Mouse (Mus musculus) adrenal gland, postnatal 4 days (tissue): Measurements from ENCODE around the gene Cggbp1. TPM values are rescaled to one million over a fixed set of nuclear protein-coding genes. Genes with fewer than 3 reads are reported as not detected.

Experiments
- DNase-seq, 2 experiments: peaks; one replicate each; pipeline ENCODE4 v3.0.0; 2021 to 2022; ENCODE audit warnings: low spot score in 2 of 2, mixed read lengths in 2 of 2
- total RNA-seq, 2 experiments: library from RNA; stranded (reverse); gene quantifications; 2 replicates each; pipeline ENCODE4 v1.2.3; 2021

Cggbp1 gene
- total RNA-seq, 2 experiments from 2014 or later, result 132 TPM

- DNase-seq, result no peak
Measured at GRCm38 (mm10) chr16:64872841-64873240, 21.0 kb downstream of the Cggbp1 start.

GRCm38 (mm10) chr16:64873416-64874305 is 21.9 kb downstream of the Cggbp1 start:
- DNase-seq, result peak; percentile 10 to 50

GRCm38 (mm10) chr16:64875384-64875783 is 23.6 kb downstream of the Cggbp1 start:
- DNase-seq, result no peak

DNA sequence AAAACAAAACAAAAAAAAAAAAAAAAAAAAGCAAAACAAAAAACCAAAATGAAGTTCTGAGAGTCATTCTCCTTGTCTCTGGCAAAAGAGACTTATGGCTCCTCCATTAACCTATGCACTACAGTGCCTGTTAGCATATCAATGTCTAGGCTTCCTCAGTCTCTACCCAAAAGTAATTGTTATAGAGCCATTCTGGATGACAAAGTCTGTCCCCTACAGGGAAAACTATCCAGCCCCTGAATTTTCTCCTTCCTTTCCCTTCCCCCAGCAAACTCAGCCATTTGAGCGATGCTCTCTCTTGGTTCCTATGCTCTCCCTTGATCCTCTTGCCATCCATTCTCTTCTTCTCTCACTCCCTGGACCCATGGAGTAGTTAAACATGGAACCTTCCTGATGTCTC is 24.0 kb downstream of the Cggbp1 start:
- DNase-seq, result no peak

DNA sequence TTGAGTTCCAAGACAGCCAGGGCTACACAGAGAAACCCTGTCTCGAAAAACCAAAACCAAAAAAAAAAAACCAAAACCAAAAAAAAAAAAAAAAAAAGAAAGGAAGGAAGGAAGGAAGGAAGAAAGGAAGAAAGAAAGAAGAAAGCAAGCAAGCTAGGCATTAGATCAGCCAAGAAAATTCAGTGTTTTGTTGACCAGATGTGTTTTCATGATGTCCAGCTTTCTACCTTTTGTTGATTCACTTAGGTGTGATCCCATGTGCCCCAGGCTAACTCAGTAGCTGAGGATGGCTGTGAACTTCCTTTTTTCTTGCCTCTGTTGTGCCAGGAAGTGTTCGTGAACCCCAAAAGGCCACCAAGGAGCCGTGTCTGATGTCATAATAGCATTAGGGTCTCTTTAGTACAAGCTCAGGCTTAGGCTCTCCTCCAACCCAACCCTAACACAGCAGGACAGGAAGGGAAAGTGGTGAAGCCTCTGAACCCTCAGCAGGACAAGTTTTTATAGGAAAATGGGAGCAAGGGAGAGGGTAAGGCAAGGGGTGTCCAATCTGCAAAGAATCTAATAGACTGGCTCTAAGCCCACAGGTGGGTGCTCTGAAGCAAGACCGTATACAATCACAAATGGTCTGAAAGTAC is 25.0 kb downstream of the Cggbp1 start:
- no peak for DNase-seq

- DNase-seq, result no peak
Measured at GRCm38 (mm10) chr16:64877314-64877713, 25.5 kb downstream of the Cggbp1 start.

DNA sequence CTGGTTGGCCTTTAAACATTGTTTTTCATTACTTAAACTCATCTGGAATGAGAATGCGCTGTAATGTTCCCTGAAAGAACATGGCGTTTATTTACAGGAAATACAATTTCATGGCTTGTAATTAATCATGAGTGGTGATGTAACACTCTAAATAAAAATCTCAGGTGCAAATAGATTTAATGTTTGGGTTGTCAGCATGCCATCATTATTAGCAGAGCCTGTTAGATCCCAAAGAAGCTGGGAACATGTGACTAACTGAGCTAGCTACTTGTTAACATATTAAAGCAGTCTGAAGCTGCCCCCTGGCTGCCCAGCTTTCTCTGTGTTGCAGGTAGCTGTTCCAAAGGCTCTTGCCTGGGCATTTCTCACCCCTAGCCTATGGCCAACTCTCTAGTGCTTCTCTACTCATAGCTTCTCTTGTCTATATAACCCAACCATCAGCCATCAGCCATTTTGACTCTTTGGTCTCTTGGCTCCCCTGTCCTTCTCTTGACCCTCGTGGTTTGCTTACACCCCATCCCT is 26.9 kb downstream of the Cggbp1 start:
- DNase-seq, result no peak

DNA sequence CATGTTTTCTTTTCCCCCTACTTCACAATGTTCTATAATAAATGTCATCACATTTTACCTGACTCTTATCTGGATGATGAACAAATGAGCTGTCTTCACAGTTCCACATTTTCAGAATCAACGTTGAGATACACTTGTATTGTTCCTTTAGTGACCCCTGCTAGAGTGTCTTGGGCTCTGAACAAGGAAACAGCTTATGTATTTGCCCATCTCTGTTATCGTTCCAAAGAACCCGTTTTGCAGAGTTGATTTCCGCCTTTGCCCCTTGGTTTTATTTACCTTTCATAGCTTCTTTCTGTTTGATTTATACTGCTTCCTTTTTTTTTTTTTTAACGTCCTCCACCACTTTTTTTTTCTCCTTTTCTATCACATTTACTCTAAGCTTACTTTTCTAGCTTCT is 27.9 kb downstream of the Cggbp1 start:
- DNase-seq, result no peak

DNA sequence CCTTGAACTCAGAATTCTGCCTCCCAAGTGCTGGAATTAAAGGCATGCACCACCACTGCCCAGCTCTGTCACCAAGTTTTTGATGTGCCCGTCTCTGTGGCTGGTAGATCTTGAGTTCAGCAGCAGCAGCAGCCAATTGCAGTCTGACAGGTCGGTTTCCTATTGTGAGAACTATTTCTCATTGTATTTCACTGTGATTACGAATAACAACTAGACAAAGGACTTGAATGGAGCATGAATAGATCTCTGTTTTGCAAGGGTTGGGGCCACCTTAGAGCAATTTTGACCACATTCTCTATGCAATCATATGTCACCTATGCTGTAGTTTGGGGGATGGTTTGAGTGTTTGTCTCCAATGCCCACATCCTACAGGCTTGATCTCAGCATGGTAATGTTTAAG is 29.2 kb downstream of the Cggbp1 start:
- no peak for DNase-seq

- no peak for DNase-seq
Measured at GRCm38 (mm10) chr16:64881442-64881841, 29.6 kb downstream of the Cggbp1 start.

GRCm38 (mm10) chr16:64883896-64884295 is 32.1 kb downstream of the Cggbp1 start:
- DNase-seq, result no peak

- peak in 1 of 2 experiments; percentile 28 for DNase-seq
Measured at GRCm38 (mm10) chr16:64884420-64884838, 32.6 kb downstream of the Cggbp1 start.

- no peak for DNase-seq
Measured at GRCm38 (mm10) chr16:64885142-64885541, 33.3 kb downstream of the Cggbp1 start.

- no peak for DNase-seq
Measured at GRCm38 (mm10) chr16:64885547-64885946, 33.8 kb downstream of the Cggbp1 start.

DNA sequence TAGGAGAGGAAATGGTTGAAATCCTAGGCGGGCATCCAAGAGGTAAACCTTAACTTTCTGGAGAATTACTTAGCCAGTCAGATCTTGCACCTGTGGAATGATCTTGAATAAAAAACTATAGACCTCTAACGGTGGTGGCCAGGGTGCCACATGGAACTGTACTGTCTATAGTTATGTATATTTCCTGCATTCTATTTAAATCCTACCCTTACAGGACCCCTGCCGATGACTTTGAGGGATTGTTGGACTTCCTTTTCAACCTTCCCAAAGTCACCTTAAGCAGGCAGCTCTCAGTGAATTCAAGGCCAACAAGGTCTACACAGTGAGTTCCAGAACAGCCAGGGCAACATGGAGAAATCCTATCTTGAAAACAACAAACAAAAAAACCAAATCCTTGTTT is 37.7 kb downstream of the Cggbp1 start:
- no peak for DNase-seq

DNA sequence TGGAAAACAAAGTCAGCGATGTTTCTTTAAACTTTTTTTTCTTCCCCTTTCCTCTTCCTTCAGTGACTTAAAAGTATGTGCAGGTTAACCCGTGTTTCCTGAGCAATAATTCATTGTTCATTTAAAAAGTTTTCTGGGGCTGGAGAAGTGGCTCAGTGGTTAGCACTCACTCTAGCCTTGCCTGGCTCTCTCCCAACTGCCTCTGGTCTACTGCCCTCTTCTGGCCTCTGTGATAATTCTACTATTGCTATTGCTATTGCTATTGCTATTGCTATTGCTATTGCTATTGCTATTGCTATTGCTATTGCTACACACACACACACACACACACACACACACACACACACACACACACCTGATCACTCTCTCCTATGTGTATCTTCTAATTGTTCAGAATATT is 47.3 kb downstream of the Cggbp1 start:
- no peak for DNase-seq

GRCm38 (mm10) chr16:64903328-64903727 is 51.5 kb downstream of the Cggbp1 start:
- DNase-seq, result no peak

DNA sequence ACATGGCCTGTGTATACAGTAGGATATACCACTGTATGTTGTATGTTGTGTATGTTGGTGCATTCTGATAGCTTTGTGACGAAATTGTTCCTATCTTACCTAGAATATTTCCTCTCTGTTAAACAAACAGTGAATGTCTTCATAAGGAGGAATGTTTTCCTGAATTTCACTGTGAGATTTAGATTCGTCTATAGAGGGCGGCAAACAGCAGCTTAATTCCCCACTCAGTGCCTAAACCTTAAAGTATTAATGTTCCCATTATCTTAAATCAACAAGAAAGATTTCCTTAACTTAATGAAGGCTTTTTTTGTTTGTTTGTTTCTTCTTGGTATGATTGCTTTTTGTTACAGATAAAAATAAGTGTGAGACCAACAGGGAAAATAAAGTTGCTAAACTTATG is 55.3 kb downstream of the Cggbp1 start:
- no peak for DNase-seq

DNA sequence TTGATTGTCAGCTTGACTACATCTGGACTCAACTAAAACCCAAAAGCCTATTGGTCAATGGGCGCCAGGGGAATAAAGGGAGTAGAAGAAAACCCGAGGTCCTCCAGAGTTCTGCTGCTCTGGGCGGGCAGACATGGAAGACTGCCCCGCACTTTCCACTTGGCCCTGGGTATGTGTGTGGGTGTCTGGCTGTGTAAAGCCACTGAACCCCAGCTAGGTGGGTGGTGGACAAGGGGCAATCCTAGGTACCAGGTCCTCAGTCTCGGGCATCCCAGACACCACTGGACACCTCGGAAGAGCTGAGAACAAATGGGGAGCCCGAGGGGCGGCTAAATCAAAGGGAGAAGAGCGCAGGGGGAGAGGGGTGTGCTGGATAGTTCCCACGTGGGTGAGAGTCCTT is 57.0 kb downstream of the Cggbp1 start:
- no peak for DNase-seq
